Mouse (Mus musculus) hindbrain, embryonic 16.5 days (tissue): ENCODE results near the gene Ptger1. TPM values are rescaled to one million over a fixed set of nuclear protein-coding genes. Genes with fewer than 3 reads are reported as not detected.
A peak's percentile ranks its signal among the peaks of the same experiment; 100 is the strongest.

Experiments used
- ATAC-seq: fragments of 200-750 bp; cut with Nextera tagmentation; 2 replicates; pipeline ENCODE4 v1.8.0; 2017; ENCODE audit warnings: moderate TSS enrichment, moderate library complexity
- H3K27ac ChIP-seq: fragments of 300-500 bp; sonication (generic); 2 replicates; pipeline ENCODE4 v1.5.1; 2014; ENCODE audit warnings: low read depth, mild to moderate bottlenecking, control low read depth, low read length, moderate library complexity
- H3K27me3 ChIP-seq: fragments of 300-500 bp; sonication (generic); replicated peaks from 2 replicates; pipeline ENCODE4 v1.6.1; 2014; ENCODE audit warnings: low read length; ENCODE audit not compliant: control insufficient read depth, insufficient read depth
- H3K36me3 ChIP-seq: fragments of 300-500 bp; sonication (generic); 2 replicates; pipeline ENCODE4 v1.6.1; 2014; ENCODE audit warnings: mild to moderate bottlenecking, low read length, moderate library complexity, mixed read lengths; ENCODE audit not compliant: control insufficient read depth, insufficient read depth
- H3K4me1 ChIP-seq: fragments of 300-500 bp; sonication (generic); 2 replicates; pipeline ENCODE4 v1.6.1; 2014; ENCODE audit warnings: low read depth, low read length; ENCODE audit not compliant: control insufficient read depth, insufficient read depth
- H3K4me2 ChIP-seq: fragments of 300-500 bp; sonication (generic); 2 replicates; pipeline ENCODE4 v1.6.1; 2014; ENCODE audit warnings: mild to moderate bottlenecking, low read length, control low read depth, moderate library complexity
- H3K4me3 ChIP-seq: fragments of 300-500 bp; sonication (generic); 2 replicates; pipeline ENCODE4 v1.5.1; 2014; ENCODE audit warnings: mild to moderate bottlenecking, low read length, control low read depth, moderate library complexity
- H3K9ac ChIP-seq: fragments of 300-500 bp; sonication (generic); 2 replicates; pipeline ENCODE4 v1.6.1; 2014; ENCODE audit warnings: low read depth, mild to moderate bottlenecking, control low read depth, low read length, moderate library complexity
- H3K9me3 ChIP-seq: fragments of 300-500 bp; sonication (generic); 2 replicates; pipeline ENCODE4 v1.6.1; 2014; ENCODE audit warnings: mild to moderate bottlenecking, low read length, moderate library complexity; ENCODE audit not compliant: control insufficient read depth
- WGBS: fragments of 180-500 bp; shearing (Covaris S2); extraction: QIAGEN DNeasy Blood & Tissue Kit; methylation state at CpG from one replicate; pipeline ENCODE4 v1.1.7; 2014; 5-methylcytosine and 5-hydroxymethylcytosine counted together
- polyA plus RNA-seq: library from polyadenylated mRNA; unstranded; fragments of >200 nt; fragmentation: Nextera tagmentation; extraction: Ambion mirVana; gene quantifications from 2 replicates; pipeline ENCODE4 v1.2.1, GENCODE M21; 2015

The Ptger1 gene
- polyA plus RNA-seq, 1 experiment from 2014 or later: 0.61 TPM

DNA sequence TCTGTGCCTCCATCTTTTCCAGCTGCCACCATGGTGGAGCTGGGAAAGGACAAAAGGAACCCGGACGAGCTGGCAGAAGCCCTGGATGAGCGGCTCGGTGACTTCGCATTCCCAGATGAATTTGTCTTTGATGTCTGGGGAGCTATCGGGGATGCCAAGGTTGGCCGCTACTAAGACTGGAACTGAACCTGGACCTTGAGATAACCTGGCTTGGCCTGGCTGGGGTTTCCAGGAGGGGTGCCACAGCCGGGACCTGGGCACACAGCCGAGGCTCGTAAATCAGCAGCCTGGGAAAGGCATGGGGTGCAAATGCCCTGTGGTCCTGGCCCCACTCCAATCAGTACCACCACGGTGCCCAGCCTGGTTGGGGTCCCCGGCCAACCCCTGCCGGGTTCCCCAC, 2.4 kb upstream of the Ptger1 start:
- Histone ChIP-seq H3K27me3 (no peaks in the 10 kb centered on the region), H3K9me3 (no peaks in the 10 kb centered on the region), H3K36me3 (no peaks in the 10 kb centered on the region), H3K4me3 (no peak overlapping the region), H3K4me1 (peaks cover 48% of the 10 kb centered on the region), H3K4me2 (no peak overlapping the region), H3K9ac (no peak overlapping the region), H3K27ac (0 out of 2 replicates have a peak overlapping the region, but pooled peaks have one; percentile 6)
- ATAC-seq: no peak
- 74% methylated on average over 13 of the region's 13 CpGs for WGBS

GRCm38 (mm10) chr8:83664931-83665625, 1.4 kb upstream of the Ptger1 start:
- no peaks in the 10 kb centered on the region for H3K9me3 ChIP-seq
- H3K4me3 ChIP-seq: no peak overlapping the region
- ATAC-seq: no peak
- H3K36me3 ChIP-seq: peaks cover 4% of the 10 kb centered on the region; the same call in 1 of the 2 replicates
- peak overlapping the region; percentile 9; the same call in 1 of the 2 replicates for H3K9ac ChIP-seq
- no peak overlapping the region; the same call in 1 of the 2 replicates for H3K27ac ChIP-seq
- H3K4me1 ChIP-seq: peaks cover 45% of the 10 kb centered on the region
- H3K27me3 ChIP-seq: no peaks in the 10 kb centered on the region
- WGBS: 38% methylated on average over 2 of the region's 2 CpGs
- H3K4me2 ChIP-seq: no peak overlapping the region

DNA sequence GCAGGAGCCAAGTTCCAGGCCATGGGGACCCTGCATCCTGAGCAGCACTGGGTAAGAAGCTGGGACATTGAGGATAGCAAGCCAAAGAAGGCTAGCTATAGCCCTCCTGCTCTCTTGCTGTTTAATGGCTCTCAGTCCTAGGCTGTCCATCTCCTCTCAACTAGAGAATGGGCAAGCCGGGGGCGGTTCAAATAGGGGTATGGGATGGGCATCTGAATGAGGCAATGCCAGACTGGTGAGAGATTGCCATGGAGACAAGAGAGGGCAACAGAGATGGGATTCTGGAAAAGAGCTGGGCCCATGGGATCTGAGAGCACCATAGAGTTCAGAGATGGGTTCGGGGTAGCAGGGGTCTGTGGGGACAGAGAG, 372 bp downstream of the Ptger1 start:
- Histone ChIP-seq H3K9ac (peak overlapping the region; percentile 9; the same call in 1 of the 2 replicates), H3K4me1 (peaks cover 33% of the 10 kb centered on the region), H3K27me3 (no peaks in the 10 kb centered on the region), H3K4me2 (no peak overlapping the region), H3K9me3 (no peaks in the 10 kb centered on the region), H3K27ac (0 out of 2 replicates have a peak overlapping the region, but pooled peaks have one; percentile 17), H3K36me3 (peaks cover 20% of the 10 kb centered on the region), H3K4me3 (no peak overlapping the region)
- peak; percentile 2; the same call in 1 of the 2 replicates for ATAC-seq
- 72% methylated on average over 3 of the region's 3 CpGs for WGBS

DNA sequence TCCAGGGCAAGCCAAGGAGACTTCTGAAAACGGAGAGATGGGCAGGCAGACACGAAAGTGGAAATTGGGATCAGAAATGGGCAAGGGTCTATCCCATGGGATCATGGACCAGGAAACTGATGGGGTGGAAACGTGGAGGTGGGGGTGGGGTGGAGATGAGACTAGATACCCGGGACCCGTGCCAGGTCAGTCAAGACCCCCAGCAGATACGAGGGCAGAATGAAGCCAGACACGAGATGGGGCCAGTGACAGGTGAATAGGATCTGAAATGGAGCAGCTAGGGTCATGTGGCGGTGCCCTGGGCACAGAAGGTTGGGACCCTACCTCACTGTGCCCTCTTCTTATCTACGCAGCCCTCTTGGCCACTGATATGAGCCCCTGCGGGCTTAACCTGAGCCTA, 1.0 kb downstream of the Ptger1 start:
- Histone ChIP-seq H3K4me2 (peak overlapping the region; percentile 70), H3K27ac (peak overlapping the region; percentile 64; the same call in 1 of the 2 replicates), H3K36me3 (peaks cover 24% of the 10 kb centered on the region), H3K9ac (no peak overlapping the region), H3K27me3 (no peaks in the 10 kb centered on the region), H3K4me3 (no peak overlapping the region), H3K4me1 (peaks cover 29% of the 10 kb centered on the region), H3K9me3 (no peaks in the 10 kb centered on the region)
- no peak for ATAC-seq
- WGBS: 75% methylated on average over 10 of the region's 10 CpGs

DNA sequence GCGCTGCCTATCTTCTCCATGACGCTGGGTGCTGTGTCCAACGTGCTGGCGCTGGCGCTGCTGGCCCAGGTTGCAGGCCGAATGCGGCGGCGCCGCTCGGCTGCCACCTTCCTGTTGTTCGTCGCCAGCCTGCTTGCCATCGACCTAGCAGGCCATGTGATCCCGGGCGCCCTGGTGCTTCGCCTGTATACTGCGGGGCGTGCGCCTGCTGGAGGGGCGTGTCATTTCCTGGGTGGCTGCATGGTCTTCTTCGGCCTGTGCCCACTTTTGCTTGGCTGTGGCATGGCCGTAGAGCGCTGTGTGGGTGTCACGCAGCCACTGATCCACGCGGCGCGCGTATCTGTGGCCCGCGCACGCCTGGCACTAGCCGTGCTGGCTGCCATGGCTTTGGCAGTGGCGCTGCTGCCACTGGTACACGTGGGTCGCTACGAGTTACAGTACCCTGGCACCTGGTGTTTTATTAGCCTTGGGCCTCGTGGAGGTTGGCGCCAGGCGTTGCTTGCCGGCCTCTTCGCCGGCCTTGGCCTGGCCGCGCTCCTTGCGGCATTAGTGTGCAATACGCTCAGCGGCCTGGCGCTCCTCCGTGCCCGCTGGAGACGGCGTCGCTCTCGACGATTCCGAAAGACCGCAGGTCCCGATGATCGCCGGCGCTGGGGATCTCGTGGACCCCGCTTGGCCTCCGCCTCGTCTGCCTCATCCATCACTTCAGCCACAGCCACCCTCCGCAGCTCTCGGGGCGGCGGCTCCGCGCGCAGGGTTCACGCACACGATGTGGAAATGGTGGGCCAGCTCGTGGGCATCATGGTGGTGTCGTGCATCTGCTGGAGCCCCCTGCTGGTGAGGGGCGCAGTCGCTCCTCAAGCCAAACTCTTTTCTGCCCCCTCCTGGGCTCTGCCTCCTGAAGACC, 1.8 kb downstream of the Ptger1 start:
- 15% methylated on average over 74 of the region's 80 CpGs for WGBS
- Histone ChIP-seq H3K27me3 (no peaks in the 10 kb centered on the region), H3K27ac (peak overlapping the region; percentile 64), H3K9ac (peak overlapping the region; percentile 62), H3K9me3 (no peaks in the 10 kb centered on the region), H3K36me3 (peaks cover 27% of the 10 kb centered on the region), H3K4me1 (peaks cover 26% of the 10 kb centered on the region), H3K4me2 (peak overlapping the region; percentile 70), H3K4me3 (peak overlapping the region; percentile 39)
- ATAC-seq: peak; percentile 52

DNA sequence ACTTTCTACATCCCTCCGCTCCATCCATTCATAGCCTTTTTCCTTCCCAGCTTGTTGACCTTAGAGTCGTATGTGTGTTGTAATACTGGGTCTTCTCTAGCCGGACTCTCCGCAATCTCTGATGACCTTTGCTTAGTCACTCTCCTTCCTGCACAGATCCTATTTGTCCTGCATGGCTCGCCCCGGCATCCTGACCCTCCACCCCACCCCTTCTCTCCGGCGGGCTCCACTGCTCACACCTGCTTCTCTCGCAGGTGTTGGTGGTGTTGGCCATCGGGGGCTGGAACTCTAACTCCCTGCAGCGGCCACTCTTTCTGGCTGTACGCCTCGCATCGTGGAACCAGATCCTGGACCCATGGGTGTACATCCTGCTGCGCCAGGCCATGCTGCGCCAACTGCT, 2.5 kb downstream of the Ptger1 start:
- Histone ChIP-seq H3K4me1 (peaks cover 26% of the 10 kb centered on the region), H3K9me3 (no peaks in the 10 kb centered on the region), H3K9ac (no peak overlapping the region), H3K27ac (no peak overlapping the region), H3K27me3 (no peaks in the 10 kb centered on the region), H3K4me3 (no peak overlapping the region), H3K36me3 (peaks cover 32% of the 10 kb centered on the region), H3K4me2 (no peak overlapping the region)
- ATAC-seq: no peak
- WGBS: 76% methylated on average over 16 of the region's 16 CpGs

DNA sequence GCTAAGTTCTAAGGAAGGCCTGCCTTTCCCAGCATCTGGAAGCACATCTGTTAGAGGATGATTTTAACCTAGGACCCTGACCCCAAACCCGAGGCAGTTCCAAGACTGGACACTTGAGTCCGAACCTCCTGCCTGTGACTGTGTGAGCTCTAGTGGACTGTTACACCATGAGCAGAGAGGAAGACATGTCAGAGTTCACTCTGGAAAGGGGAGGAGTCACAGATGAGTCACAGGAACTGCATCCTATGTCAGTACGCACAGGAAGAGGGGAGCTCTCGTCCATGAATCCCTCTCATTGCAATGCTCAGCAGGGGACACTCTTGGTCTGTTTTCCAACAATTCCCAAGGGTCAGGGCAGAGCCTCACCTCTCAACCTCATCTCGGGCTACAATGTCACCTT, 6.5 kb downstream of the Ptger1 start:
- ATAC-seq: no peak
- Histone ChIP-seq H3K4me3 (no peak overlapping the region), H3K9ac (no peak overlapping the region), H3K27ac (no peak overlapping the region), H3K4me1 (peaks cover 9% of the 10 kb centered on the region), H3K27me3 (no peaks in the 10 kb centered on the region), H3K4me2 (no peak overlapping the region), H3K36me3 (peaks cover 47% of the 10 kb centered on the region), H3K9me3 (no peaks in the 10 kb centered on the region)
- WGBS: 65% methylated on average over 5 of the region's 5 CpGs

DNA sequence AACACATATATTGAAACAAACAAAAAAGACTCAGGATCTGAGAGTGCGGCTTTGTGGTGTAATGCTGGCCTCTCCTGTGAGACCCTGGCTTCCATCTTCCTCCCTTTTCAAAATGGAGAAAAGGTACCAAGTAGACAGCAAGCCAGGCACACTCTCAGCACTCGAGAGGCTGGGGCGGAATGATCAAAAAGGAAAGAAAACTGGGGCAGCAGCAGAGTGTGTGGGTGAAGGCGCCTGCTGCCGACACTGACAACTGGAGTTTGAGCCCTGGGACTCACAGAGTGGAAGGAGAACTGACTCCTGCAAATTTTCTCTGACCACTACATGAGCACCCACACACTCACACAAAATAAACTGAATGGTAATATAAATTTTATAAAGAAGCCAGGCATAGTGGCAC, 8.0 kb downstream of the Ptger1 start:
- Histone ChIP-seq H3K4me2 (no peak overlapping the region), H3K36me3 (peaks cover 58% of the 10 kb centered on the region), H3K4me3 (no peak overlapping the region), H3K27me3 (no peaks in the 10 kb centered on the region), H3K9ac (no peak overlapping the region), H3K27ac (no peak overlapping the region), H3K9me3 (no peaks in the 10 kb centered on the region), H3K4me1 (no peaks in the 10 kb centered on the region)
- ATAC-seq: no peak
- 90% methylated on average over 5 of the region's 5 CpGs for WGBS

GRCm38 (mm10) chr8:83679866-83680265, 13.4 kb downstream of the Ptger1 start:
- Histone ChIP-seq H3K36me3 (peaks cover 50% of the 10 kb centered on the region), H3K9ac (no peak overlapping the region), H3K4me3 (no peak overlapping the region), H3K27me3 (no peaks in the 10 kb centered on the region), H3K4me1 (no peaks in the 10 kb centered on the region), H3K9me3 (no peaks in the 10 kb centered on the region), H3K4me2 (no peak overlapping the region), H3K27ac (no peak overlapping the region)
- ATAC-seq: no peak
- WGBS: 97% methylated on average over 12 of the region's 12 CpGs
